ENCODE assay signal across 7 mouse cellular contexts in genomic region chr7:103827808-103828207, GRCm38 (mm10). TPM values are rescaled to one million over a fixed set of nuclear protein-coding genes. Genes with fewer than 3 reads are reported as not detected.
DNase-seq lines count a peak whose midpoint lies in the region; ATAC-seq and TF ChIP-seq lines count a peak whose summit lies in the region.

TSS of gene Hbb-bs (minus strand) at chr7:103828096.

- TF ChIP-seq RAD21 in MEL (IDR thresholded peaks at IDR 0.05; ENCODE audit: low read depth, low read length): no peak

- TF ChIP-seq EP300 in MEL (IDR thresholded peaks at IDR 0.05; ENCODE audit: low read depth in 1 of 2, low read length in 2 of 2): peak in 1 of 2 experiments; percentile 5; a peak in 1 of 4 replicates

- H3K27me3 ChIP-seq in MEL (ENCODE audit: control insufficient read depth in 1 of 2, insufficient read depth in 2 of 2, low read length in 2 of 2): no peaks in the 10 kb centered on the region
- H3K27me3 ChIP-seq in hindbrain, embryonic 16.5 days (replicated peaks; ENCODE audit: control insufficient read depth, insufficient read depth, low read length): no peaks in the 10 kb centered on the region
- no peaks in the 10 kb centered on the region for H3K27me3 ChIP-seq in liver, embryonic 15.5 days
- H3K27me3 ChIP-seq in stomach, embryonic 16.5 days (ENCODE audit: control insufficient read depth, insufficient read depth, low read length): no peaks in the 10 kb centered on the region

- H3K79me2 ChIP-seq in MEL (ENCODE audit: control insufficient read depth, insufficient read depth, low read length, poor library complexity): no peaks in the 10 kb centered on the region

- no peak for TF ChIP-seq POLR2A in MEL (IDR thresholded peaks at IDR 0.05; ENCODE audit: control insufficient read depth in 1 of 2, insufficient read depth in 1 of 2, low read depth in 1 of 2, low read length in 2 of 2, poor library complexity in 1 of 2)

- peaks cover 0 to 6% of the 10 kb centered on the region in 2 experiments; a peak in 2 of 4 replicates for H3K36me3 ChIP-seq in MEL (ENCODE audit: control insufficient read depth in 1 of 2, insufficient read depth in 2 of 2, low read length in 2 of 2)
- no peaks in the 10 kb centered on the region for H3K36me3 ChIP-seq in hindbrain, embryonic 16.5 days (ENCODE audit: control insufficient read depth, insufficient read depth, low read length)
- no peaks in the 10 kb centered on the region for H3K36me3 ChIP-seq in liver, embryonic 15.5 days (replicated peaks)
- no peaks in the 10 kb centered on the region for H3K36me3 ChIP-seq in stomach, embryonic 16.5 days (ENCODE audit: control insufficient read depth, insufficient read depth, low read length)

- no peak within 1 kb of the TSS for H3K9ac ChIP-seq in MEL (ENCODE audit: control insufficient read depth, low read depth, low read length, poor library complexity, severe bottlenecking)
- no peak within 1 kb of the TSS for H3K9ac ChIP-seq in hindbrain, embryonic 16.5 days (ENCODE audit: low read depth, low read length)
- H3K9ac ChIP-seq in liver, embryonic 15.5 days: peak within 1 kb of the TSS; percentile 57
- no peak within 1 kb of the TSS for H3K9ac ChIP-seq in stomach, embryonic 16.5 days (ENCODE audit: low read length)

- no peak for TF ChIP-seq CTCF in MEL (IDR thresholded peaks at IDR 0.05 in 2 of 3, conservative IDR thresholded peaks at IDR 0.05 in 1 of 3; ENCODE audit: control insufficient read depth in 1 of 3, insufficient read depth in 1 of 3, low read depth in 2 of 3, low read length in 3 of 3, poor library complexity in 1 of 3, severe bottlenecking in 1 of 3)

- H3K27ac ChIP-seq in MEL (ENCODE audit: control insufficient read depth, low read depth, low read length): no peak within 1 kb of the TSS
- H3K27ac ChIP-seq in hindbrain, embryonic 16.5 days (ENCODE audit: low read depth, low read length): no peak within 1 kb of the TSS
- H3K27ac ChIP-seq in liver, embryonic 15.5 days (replicated peaks): peak within 1 kb of the TSS; percentile 98
- H3K27ac ChIP-seq in stomach, embryonic 16.5 days (ENCODE audit: low read length): no peak within 1 kb of the TSS

- H3K9me3 ChIP-seq in MEL (replicated peaks; ENCODE audit: insufficient read depth, low read length): no peaks in the 10 kb centered on the region
- H3K9me3 ChIP-seq in hindbrain, embryonic 16.5 days (ENCODE audit: control insufficient read depth, low read length): no peaks in the 10 kb centered on the region
- no peaks in the 10 kb centered on the region for H3K9me3 ChIP-seq in liver, embryonic 15.5 days (replicated peaks)
- H3K9me3 ChIP-seq in stomach, embryonic 16.5 days (replicated peaks; ENCODE audit: control insufficient read depth, low read length): no peaks in the 10 kb centered on the region

- DNase-seq in MEL (ENCODE audit: low read depth, low spot score): peak; percentile 38
- DNase-seq in adrenal gland, postnatal 10 days: no peak
- no peak for DNase-seq in gastrocnemius, adult 18-20 months (ENCODE audit: low spot score)
- no peak for DNase-seq in urinary bladder, adult 18-20 months (ENCODE audit: low spot score in 2 of 2)

- H3K4me3 ChIP-seq in MEL (ENCODE audit: control insufficient read depth in 1 of 2, insufficient read depth in 1 of 2, low read depth in 2 of 2, low read length in 2 of 2): no peak within 1 kb of the TSS
- H3K4me3 ChIP-seq in hindbrain, embryonic 16.5 days (ENCODE audit: low read length): no peak within 1 kb of the TSS
- H3K4me3 ChIP-seq in liver, embryonic 15.5 days (replicated peaks): peak within 1 kb of the TSS; percentile 52
- no peak within 1 kb of the TSS for H3K4me3 ChIP-seq in stomach, embryonic 16.5 days (replicated peaks; ENCODE audit: low read length)

- ATAC-seq in hindbrain, embryonic 16.5 days: no peak
- peak; percentile 83 for ATAC-seq in liver, embryonic 15.5 days (ENCODE audit: insufficient read depth)
- ATAC-seq in stomach, embryonic 16.5 days (ENCODE audit: insufficient read depth, low FRiP score): peak; percentile 86

- peaks cover 6 to 11% of the 10 kb centered on the region in 2 experiments for H3K4me1 ChIP-seq in MEL (ENCODE audit: control insufficient read depth in 1 of 2, insufficient read depth in 2 of 2, low read length in 2 of 2)
- no peaks in the 10 kb centered on the region for H3K4me1 ChIP-seq in hindbrain, embryonic 16.5 days (ENCODE audit: control insufficient read depth, insufficient read depth, low read depth, low read length)
- H3K4me1 ChIP-seq in liver, embryonic 15.5 days (replicated peaks): peaks cover 33% of the 10 kb centered on the region
- no peaks in the 10 kb centered on the region for H3K4me1 ChIP-seq in stomach, embryonic 16.5 days (ENCODE audit: control insufficient read depth, insufficient read depth, low read length)

- 88% methylated on average over 4 of the region's 4 CpGs for WGBS in hindbrain, embryonic 16.5 days
- WGBS in liver, embryonic 15.5 days (ENCODE audit: insufficient replicate concordance): 33% methylated on average over 4 of the region's 4 CpGs
- WGBS in stomach, embryonic 16.5 days: 90% methylated on average over 4 of the region's 4 CpGs

- H3K4me2 ChIP-seq in hindbrain, embryonic 16.5 days (ENCODE audit: low read length): no peak within 1 kb of the TSS
- H3K4me2 ChIP-seq in liver, embryonic 15.5 days: peak within 1 kb of the TSS; percentile 51
- no peak within 1 kb of the TSS for H3K4me2 ChIP-seq in stomach, embryonic 16.5 days (ENCODE audit: low read depth, low read length)

TF ChIP-seq in MEL, 35 proteins besides CTCF, POLR2A, EP300 and RAD21:
- TF ChIP-seq GATA1 (IDR thresholded peaks at IDR 0.05; ENCODE audit: low read depth, low read length) (0 out of 2 replicates have a peak, but pooled peaks have one; percentile 13), POLR2AphosphoS5 (IDR thresholded peaks at IDR 0.05; ENCODE audit: borderline replicate concordance, low read depth, low read length) (peak; percentile 64; the same call in 1 of the 2 replicates), ZC3H11A (IDR thresholded peaks at IDR 0.05; ENCODE audit: low read depth, low read length) (no peak), MAZ (IDR thresholded peaks at IDR 0.05; ENCODE audit: low read depth, low read length) (no peak), USF1 (IDR thresholded peaks at IDR 0.05; ENCODE audit: low read depth, low read length) (no peak)

RNA-seq across cellular contexts. Expression of gene Hbb-bs, which starts in this region (rescaled TPM):
- total RNA-seq in MEL (2012; rRNA removed): 79.0 and 138 TPM in 2 replicates
- polyA plus RNA-seq in MEL (2012; ENCODE audit: insufficient read depth in 1 of 2, insufficient read length in 2 of 2, low read depth in 1 of 2, low replicate concordance in 2 of 2, missing spikeins in 1 of 2): 100 to 1,000 TPM in 1 of 2 experiments, not detected in 1; 208 TPM
- 1,000 to 10,000 TPM; 3,542 to 4,429 TPM for total RNA-seq in adrenal gland, postnatal 10 days (2021)
- total RNA-seq in gastrocnemius, adult 18-20 months (2021): 100 to 1,000 TPM; 317 to 407 TPM
- 4,904 and 5,594 TPM in 2 replicates for polyA plus RNA-seq in hindbrain, embryonic 16.5 days (2015; fragmentation: Nextera tagmentation; extraction: Ambion mirVana)
- polyA plus RNA-seq in liver, embryonic 15.5 days (2015; fragmentation: Nextera tagmentation; extraction: Ambion mirVana): 116,188 and 122,775 TPM in 2 replicates
- 8,981 and 9,755 TPM in 2 replicates for polyA plus RNA-seq in stomach, embryonic 16.5 days (2015; fragmentation: Nextera tagmentation; extraction: Ambion mirVana)

Comparison
In these comparisons a context has a peak if more than half of its experiments do, and no peak if none do; other contexts are left out.
1. RNA of gene Hbb-bs (total RNA-seq): 3,542 to 4,429 TPM in adrenal gland, postnatal 10 days; 317 to 407 TPM in gastrocnemius, adult 18-20 months and 79.0 to 138 TPM in MEL; every median in the first group is over 4 times any median in the second.
2. RNA of gene Hbb-bs (polyA plus RNA-seq): 116,188 to 122,775 TPM in liver, embryonic 15.5 days, 8,981 to 9,755 TPM in stomach, embryonic 16.5 days and 4,904 to 5,594 TPM in hindbrain, embryonic 16.5 days; 208 TPM in MEL; every median in the first group is over 10 times any median in the second.
3. RNA of gene Hbb-bs (polyA plus RNA-seq): 116,188 to 122,775 TPM in liver, embryonic 15.5 days; 8,981 to 9,755 TPM in stomach, embryonic 16.5 days and 4,904 to 5,594 TPM in hindbrain, embryonic 16.5 days; every median in the first group is over 10 times any median in the second.